Mouse (Mus musculus) Muller cell, postnatal 12 days (primary cell): Measurements from ENCODE around the gene Btnl1.

Source experiments
- DNase-seq: peaks from one replicate; pipeline ENCODE4 v3.0.0-alpha.2; 2015; ENCODE audit errors: inconsistent ontology term

The Btnl1 gene

GRCm38 (mm10) chr17:34384699-34385098, 7.8 kb downstream of the Btnl1 start:
- no peak for DNase-seq

GRCm38 (mm10) chr17:34386656-34387055, 9.7 kb downstream of the Btnl1 start:
- DNase-seq = no peak

- DNase-seq = no peak
These were observed 11.6 kb downstream of the Btnl1 start for GRCm38 (mm10) chr17:34388513-34388912.

- DNase-seq = no peak
These were observed 14.6 kb downstream of the Btnl1 start for GRCm38 (mm10) chr17:34391507-34391906.

GRCm38 (mm10) chr17:34392321-34392720, 15.4 kb downstream of the Btnl1 start:
- peak; percentile 61 for DNase-seq

- DNase-seq = no peak
These were observed 20.4 kb downstream of the Btnl1 start for GRCm38 (mm10) chr17:34397357-34397756.

GRCm38 (mm10) chr17:34398058-34398710, 21.3 kb downstream of the Btnl1 start:
- DNase-seq = peak; percentile 73

GRCm38 (mm10) chr17:34398711-34399393, 21.9 kb downstream of the Btnl1 start, which contains the start of gene BC051142:
Gene BC051142 (plus strand): TSS chr17:34398820.
- peak; percentile 91 for DNase-seq

GRCm38 (mm10) chr17:34399394-34399715, 22.4 kb downstream of the Btnl1 start:
- no peak for DNase-seq

- DNase-seq = peak; percentile 61
These were observed 34.2 kb downstream of the Btnl1 start for GRCm38 (mm10) chr17:34411117-34411516.

GRCm38 (mm10) chr17:34420014-34420413, 43.1 kb downstream of the Btnl1 start:
- no peak for DNase-seq

GRCm38 (mm10) chr17:34427597-34427996, 50.7 kb downstream of the Btnl1 start:
- peak; percentile 51 for DNase-seq
